Mouse (Mus musculus): ENCODE results near the gene Sorl1.

The Sorl1 gene

DNA sequence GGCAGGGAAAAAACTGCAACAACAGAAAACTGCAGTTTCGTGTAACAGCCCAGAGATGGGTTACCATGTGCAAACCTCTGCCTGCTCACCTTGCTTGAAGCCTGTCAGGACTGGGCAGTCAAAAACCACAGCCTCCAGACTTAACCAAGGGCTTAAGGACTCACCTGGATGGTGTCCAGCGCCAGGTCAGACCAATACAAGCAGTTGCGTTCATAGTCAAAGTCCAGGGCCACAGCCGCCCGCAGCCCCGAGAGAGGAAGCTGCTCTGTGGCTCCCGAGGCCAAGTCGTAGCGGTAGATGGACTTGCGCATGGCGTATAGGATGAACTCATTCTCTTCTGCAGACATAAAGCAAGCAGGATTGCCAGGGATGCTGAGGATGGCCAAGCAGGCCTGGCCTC lies 87.2 kb downstream of the Sorl1 start:
- in situ Hi-C loops (cut with MboI; ENCODE audit: low pct_unique_long_range_greater_than_20kb in 1 of 2, low sequenced_read_pairs in 2 of 2, unreplicated experiment in 1 of 2): no loop called here

DNA sequence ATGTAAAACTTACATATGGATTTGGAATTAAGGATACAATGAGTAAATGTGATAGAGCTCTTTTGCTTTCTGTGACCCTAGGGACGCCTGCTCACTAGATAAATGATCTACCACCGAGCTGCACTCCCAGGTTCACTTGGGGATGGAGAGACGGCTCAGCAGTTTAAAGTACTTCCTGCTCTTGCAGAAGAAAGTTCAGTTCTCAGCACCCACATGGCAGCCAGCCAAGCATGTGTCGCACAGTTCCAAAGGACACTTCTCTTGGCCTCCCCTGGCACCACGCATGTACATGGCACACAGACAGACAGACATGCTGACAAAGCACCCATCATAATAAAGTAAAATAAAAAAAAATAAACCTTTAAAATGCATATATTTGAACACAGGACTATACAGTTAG lies 88.1 kb downstream of the Sorl1 start:
- in situ Hi-C loops (cut with MboI; ENCODE audit: low pct_unique_long_range_greater_than_20kb in 1 of 2, low sequenced_read_pairs in 2 of 2, unreplicated experiment in 1 of 2): no loop called here

- in situ Hi-C loops (cut with MboI; ENCODE audit: low pct_unique_long_range_greater_than_20kb in 1 of 2, low sequenced_read_pairs in 2 of 2, unreplicated experiment in 1 of 2): no loop called here
Observed at GRCm38 (mm10) chr9:42035213-42035765, 88.8 kb downstream of the Sorl1 start.

DNA sequence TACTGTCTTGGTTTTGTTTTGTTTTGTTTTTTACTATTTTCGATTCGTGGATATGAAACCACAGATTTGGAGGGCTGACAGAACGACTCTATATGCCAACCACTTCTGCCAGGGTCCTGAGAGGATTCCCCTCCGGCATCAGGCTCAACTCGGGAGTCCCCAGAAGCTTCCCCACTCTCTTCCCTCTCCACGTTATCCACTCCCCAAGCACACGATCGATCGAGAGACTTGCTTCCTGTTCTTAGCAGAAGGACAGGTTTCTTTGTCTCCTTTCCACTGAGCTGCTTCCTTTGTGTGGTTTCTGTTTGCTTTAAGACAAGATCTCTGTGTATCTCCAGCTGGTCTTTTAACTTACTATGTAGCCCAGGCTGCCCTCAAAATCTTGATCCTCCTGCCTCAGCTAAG lies 90.0 kb downstream of the Sorl1 start:
- in situ Hi-C loops (cut with MboI; ENCODE audit: low pct_unique_long_range_greater_than_20kb in 1 of 2, low sequenced_read_pairs in 2 of 2, unreplicated experiment in 1 of 2): no loop called here

- in situ Hi-C loops (cut with MboI; ENCODE audit: low pct_unique_long_range_greater_than_20kb in 1 of 2, low sequenced_read_pairs in 2 of 2, unreplicated experiment in 1 of 2): no loop called here
Observed at GRCm38 (mm10) chr9:42033291-42034115, 90.6 kb downstream of the Sorl1 start.

GRCm38 (mm10) chr9:42032419-42032818 lies 91.7 kb downstream of the Sorl1 start:
- in situ Hi-C loops (cut with MboI; ENCODE audit: low pct_unique_long_range_greater_than_20kb in 1 of 2, low sequenced_read_pairs in 2 of 2, unreplicated experiment in 1 of 2): no loop called here

DNA sequence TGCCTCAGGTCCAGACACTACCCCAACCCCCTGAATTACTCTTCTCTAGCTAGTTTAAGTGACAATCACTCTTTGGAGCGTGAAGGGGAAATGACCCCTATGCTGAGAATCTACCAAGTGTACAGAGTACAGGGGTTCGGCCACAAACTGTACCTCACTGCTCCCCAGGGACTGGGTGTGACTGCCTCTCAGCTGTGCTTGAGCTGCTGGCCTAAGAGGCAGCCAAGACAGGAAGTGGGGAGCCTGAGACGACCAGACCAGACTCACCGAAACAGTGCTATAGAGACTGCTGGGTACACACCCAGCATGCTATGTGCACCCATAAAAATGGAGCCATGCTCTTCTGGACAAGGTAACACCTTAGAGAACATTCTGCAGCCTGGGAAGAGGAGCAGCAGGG lies 95.3 kb downstream of the Sorl1 start:
- in situ Hi-C loops (cut with MboI; ENCODE audit: low pct_unique_long_range_greater_than_20kb in 1 of 2, low sequenced_read_pairs in 2 of 2, unreplicated experiment in 1 of 2): no loop called here

DNA sequence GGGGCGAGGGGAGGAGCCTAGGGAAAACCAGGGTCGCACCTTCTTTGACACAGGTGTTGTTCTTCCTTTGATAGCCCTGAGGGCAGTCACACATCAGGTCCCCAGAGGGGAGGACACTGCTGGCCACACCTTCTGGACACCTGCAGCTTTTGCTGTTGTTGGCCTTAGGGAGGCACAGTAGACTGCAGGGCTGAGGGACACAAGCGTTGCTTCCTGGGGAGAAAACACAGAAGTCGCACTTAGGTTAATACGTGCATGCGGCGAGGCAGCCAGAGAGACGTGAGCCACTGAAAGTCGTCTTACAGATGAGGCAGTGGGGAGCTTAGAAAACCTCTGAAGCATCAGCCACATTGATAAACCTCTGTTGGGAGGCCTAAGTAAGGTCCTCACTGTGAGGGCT lies 99.8 kb downstream of the Sorl1 start:
- in situ Hi-C loops (cut with MboI; ENCODE audit: low pct_unique_long_range_greater_than_20kb in 1 of 2, low sequenced_read_pairs in 2 of 2, unreplicated experiment in 1 of 2): no loop called here

DNA sequence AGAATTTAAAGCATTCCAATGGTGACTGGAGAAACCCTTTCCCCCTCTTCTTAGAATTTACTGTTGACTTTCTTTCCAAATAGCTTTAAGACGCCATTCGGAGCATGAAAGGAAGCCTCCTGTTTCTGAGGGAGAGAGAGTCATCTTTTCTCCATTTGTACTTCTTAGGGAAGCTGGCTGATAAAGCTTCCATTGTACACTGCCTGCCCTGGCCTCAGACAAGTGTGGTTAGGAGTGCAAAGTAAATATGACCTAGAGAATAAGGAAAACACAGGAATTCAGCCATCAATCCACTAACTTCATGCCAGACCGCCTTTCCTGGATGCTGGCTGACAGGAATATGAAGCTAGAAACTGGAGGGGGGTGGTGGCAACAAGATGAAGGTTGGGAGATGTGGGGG lies 100.7 kb downstream of the Sorl1 start:
- in situ Hi-C loops (cut with MboI; ENCODE audit: low pct_unique_long_range_greater_than_20kb in 1 of 2, low sequenced_read_pairs in 2 of 2, unreplicated experiment in 1 of 2): no loop called here

GRCm38 (mm10) chr9:42022318-42022717 lies 101.8 kb downstream of the Sorl1 start:
- in situ Hi-C loops (cut with MboI; ENCODE audit: low pct_unique_long_range_greater_than_20kb in 1 of 2, low sequenced_read_pairs in 2 of 2, unreplicated experiment in 1 of 2): no loop called here

DNA sequence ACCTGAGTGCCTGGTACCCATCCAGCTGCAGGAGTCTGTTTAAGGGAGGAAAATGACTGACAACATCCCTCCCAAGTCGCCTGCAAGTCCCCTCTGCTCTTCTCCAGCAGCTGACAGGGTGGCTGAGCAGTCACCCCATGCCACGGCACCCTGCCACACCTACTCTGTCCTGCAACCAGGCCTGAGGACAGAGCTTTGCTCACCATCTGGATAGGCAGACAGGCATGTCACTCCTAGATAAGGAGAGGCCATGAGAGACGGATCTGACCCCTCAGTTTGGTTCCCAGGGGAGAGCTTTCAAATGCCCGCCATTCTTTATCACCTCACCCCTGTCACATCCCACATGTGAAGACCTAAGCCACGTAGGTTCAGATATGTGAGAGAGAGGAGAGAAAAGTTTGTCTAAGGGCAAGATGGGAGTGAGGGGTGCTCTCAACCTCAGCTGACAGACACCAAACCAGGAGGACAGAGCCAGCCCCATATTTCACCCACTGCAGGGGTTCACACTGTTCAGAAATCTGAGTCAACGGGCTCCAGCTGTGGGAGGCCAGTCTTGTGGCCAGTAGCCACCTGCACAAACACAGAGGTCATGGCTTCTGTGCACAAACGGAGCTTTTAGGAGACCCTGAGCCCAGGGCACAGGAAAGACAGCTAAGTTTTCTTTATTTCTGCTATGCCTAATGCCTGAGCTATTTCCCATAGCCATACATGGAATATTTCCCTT lies 104.6 kb downstream of the Sorl1 start:
- in situ Hi-C loops (cut with MboI; ENCODE audit: low pct_unique_long_range_greater_than_20kb in 1 of 2, low sequenced_read_pairs in 2 of 2, unreplicated experiment in 1 of 2): no loop called here

GRCm38 (mm10) chr9:42008501-42008900 lies 115.6 kb downstream of the Sorl1 start:
- in situ Hi-C loops (cut with MboI; ENCODE audit: low pct_unique_long_range_greater_than_20kb in 1 of 2, low sequenced_read_pairs in 2 of 2, unreplicated experiment in 1 of 2): no loop called here

- in situ Hi-C loops (cut with MboI; ENCODE audit: low pct_unique_long_range_greater_than_20kb in 1 of 2, low sequenced_read_pairs in 2 of 2, unreplicated experiment in 1 of 2): no loop called here
Observed at GRCm38 (mm10) chr9:42005101-42005500, 119.0 kb downstream of the Sorl1 start.

DNA sequence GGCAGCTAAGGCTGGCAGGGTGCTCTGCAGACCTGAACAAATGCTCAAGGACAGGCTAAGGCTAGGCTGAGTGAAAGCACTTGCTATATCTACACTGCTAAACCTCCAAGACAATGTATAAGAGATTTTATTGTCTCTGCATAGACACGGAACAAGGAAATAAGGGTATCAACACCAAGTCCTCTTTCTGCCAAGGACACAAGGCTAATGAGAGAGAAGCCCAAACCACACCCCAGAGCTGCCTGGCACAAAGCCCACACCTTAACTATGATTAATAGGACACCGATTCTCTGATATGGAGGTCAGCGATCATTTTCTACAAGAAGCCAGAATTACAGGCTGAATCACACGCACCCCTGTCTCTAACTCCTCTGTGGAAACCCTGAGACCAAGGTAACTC lies 120.0 kb downstream of the Sorl1 start:
- in situ Hi-C loops (cut with MboI; ENCODE audit: low pct_unique_long_range_greater_than_20kb in 1 of 2, low sequenced_read_pairs in 2 of 2, unreplicated experiment in 1 of 2): loop anchor here in 1 of 2 experiments (5.0 kb wide), 1 partner anchor 238 kb away; no protein-coding TSS in a partner anchor

DNA sequence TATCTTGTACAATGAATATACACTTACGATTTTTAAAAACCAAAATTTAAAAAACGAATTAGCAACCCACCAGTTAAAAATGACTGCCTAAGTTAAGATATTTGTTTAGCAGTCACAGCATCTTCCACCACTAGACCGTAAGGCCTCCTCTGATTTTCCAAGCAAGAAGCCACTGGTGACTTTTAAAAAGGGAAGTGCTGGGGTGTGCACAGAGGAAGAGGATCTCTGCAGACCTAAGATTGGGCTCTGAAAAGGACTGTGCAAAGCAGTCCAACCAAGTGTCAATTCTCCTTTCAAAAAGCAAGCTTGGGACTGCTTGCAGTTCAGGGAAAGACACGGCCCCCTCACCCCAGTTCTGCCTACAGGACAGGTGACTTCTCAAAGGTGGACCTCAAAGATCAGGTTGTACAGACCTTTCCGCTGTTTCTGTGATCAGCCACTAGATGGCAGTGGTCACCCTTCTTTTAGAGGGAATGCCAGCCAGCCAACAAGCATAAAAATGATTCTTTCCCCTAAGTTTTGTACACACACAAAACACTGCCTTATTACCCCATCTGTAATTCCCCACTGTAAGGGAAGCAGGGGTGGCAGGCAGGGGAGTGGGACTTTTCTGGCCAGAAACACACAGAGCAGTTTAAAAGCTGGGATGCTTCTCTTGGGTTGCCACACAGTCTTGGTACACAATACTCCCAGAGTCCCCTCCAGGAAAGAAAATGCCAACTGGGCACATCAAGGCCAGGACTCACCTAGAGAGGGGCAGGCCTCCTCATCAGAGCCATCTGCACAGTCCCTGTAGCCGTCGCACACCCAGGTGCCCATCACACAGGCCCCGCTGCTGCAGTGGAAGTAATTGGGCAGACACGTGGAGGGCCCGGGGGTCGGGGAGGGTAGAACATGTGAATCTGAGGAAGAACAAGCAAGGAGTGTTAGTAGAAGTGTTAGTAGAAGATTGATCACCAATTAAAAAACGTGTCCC lies 124.3 kb downstream of the Sorl1 start:
- in situ Hi-C loops (cut with MboI; ENCODE audit: low pct_unique_long_range_greater_than_20kb in 1 of 2, low sequenced_read_pairs in 2 of 2, unreplicated experiment in 1 of 2): loop anchor here (5.0 to 10.0 kb wide), 2 partner anchors 243 to 245 kb away; no protein-coding TSS in a partner anchor

GRCm38 (mm10) chr9:41995278-41995677 lies 128.8 kb downstream of the Sorl1 start:
- in situ Hi-C loops (cut with MboI; ENCODE audit: low pct_unique_long_range_greater_than_20kb in 1 of 2, low sequenced_read_pairs in 2 of 2, unreplicated experiment in 1 of 2): loop anchor here in 1 of 2 experiments (10.0 kb wide), 1 partner anchor 250 kb away; no protein-coding TSS in a partner anchor

DNA sequence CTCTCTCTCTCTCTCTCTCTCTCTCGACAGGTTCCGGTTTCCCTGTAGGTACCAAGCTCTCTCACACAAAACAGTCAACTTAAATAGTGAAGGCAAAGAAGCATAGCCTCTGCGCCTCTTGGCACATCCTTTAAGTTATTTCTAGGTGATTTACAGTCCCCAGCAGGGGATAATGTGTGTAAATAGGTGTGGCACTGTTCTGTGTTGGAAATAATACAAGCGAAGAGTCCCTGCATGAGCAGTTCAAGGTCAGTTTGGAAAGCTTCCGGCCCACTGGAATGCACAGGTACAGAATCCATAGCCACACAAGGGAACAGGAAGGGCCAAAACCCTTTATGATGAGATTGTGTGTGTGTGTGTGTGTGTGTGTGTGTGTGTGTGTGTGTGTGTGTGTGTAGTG lies 130.3 kb downstream of the Sorl1 start:
- in situ Hi-C loops (cut with MboI; ENCODE audit: low pct_unique_long_range_greater_than_20kb in 1 of 2, low sequenced_read_pairs in 2 of 2, unreplicated experiment in 1 of 2): loop anchor here in 1 of 2 experiments (10.0 kb wide), 1 partner anchor 251 kb away; no protein-coding TSS in a partner anchor

DNA sequence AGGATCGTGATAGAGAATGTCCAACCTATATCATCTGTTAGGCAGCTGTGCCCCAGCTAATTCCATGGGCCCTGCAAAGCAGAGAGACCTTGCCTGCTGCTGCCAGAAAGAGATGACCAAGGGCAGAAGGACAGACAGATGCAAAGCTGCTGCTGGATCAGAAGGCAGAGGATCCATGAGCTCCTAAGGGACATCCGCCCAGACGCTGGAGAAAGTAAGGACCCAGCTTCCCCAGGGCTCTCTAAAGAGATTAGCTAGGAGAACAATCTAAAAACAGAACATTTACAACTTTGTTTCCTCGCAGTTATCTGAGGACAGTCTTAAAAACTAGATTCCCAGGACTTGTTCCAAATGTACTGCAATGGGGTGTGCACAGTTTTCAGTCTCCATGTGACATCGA lies 131.3 kb downstream of the Sorl1 start:
- in situ Hi-C loops (cut with MboI; ENCODE audit: low pct_unique_long_range_greater_than_20kb in 1 of 2, low sequenced_read_pairs in 2 of 2, unreplicated experiment in 1 of 2): loop anchor here in 1 of 2 experiments (10.0 kb wide), 1 partner anchor 252 kb away; no protein-coding TSS in a partner anchor
